Mouse (Mus musculus) cerebellum, adult 18-20 months (tissue): ENCODE data around the gene Cmtm5.
"Not testable (repeated sequence)": the region's sequence is repeated elsewhere in the genome, so short reads cannot be mapped to it uniquely, and the experiment has no call there.

Source experiments
- DNase-seq, 2 experiments: peaks; one replicate each; pipeline ENCODE4 v3.0.0; 2021

The Cmtm5 gene

DNA sequence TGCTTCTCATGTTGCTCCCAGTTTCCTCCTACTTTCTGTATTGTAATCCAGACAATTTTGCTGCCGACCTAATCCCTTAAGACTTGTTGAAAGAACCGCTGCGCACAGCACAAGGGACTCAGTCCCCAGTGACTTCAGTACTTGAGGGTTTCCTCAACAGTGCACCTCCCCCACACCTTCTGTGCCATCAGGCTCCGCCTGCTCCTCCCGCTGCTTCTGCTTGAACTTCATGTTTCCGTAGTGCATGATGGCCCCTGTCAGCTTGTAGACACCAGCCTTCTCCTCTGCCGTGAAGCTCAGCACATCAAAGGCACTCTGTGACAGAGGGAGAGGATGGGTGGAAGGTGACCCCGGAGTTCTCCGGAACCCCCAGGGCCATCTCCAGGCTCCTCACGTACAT, 24.7 kb downstream of the Cmtm5 start:
- no peak for DNase-seq

DNA sequence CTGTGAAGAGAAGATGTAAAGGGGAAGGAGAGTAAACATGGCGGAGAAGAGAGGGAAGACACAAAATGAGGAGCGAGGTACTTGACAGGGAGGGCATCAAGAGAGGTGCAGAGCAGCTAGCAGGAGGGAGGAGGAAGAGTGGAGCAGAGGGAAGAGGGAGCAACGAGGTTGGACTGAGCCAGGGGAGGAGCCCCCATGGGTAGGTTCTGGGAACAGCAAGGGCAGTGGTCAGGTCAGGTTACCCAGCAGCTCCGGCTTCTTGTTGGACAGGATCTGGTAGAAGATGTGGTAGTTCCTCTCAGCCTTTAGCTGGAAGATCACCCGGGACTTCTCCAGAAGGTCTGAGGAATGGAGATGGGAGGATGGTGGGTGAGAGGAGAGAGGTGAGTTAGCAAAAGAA, 25.4 kb downstream of the Cmtm5 start:
- no peak for DNase-seq

DNA sequence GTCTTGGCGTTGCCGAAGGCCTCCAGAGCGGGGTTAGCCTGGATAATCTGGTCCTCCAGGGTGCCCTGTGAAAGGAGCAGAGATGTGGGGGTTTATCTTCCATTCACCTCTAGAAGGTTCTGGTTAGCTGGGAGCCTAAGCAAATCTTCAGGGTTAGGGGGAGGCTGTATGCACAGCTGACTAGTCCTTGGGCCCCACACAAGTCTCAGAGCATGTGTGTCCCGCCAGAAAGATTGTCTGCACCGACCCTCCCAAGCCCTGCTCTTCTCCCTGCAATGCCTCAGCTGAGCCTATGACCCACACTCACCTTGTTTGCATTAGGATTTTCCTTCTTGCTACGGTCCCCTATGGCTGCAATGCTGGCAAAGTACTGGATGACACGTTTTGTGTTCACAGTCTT, 26.7 kb downstream of the Cmtm5 start:
- no peak for DNase-seq

DNA sequence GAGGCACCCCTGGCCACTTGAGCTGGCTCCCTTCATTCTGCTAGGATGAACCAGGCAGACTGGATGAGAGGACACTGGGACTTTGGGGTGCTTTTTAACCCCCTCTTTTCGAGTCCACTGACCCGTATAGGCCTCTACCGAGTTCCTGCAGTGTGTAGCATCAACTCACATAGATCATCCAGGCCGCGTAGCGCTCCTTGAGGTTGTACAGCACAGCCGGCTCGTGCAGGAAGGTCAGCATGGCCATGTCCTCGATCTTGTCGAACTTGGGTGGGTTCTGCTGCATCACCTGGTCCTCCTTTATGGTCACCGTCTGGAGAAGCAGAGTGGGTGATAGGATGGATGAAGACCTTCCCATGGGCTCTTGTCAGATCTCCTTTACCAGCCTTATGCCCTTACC, 27.7 kb downstream of the Cmtm5 start:
- DNase-seq = no peak

DNA sequence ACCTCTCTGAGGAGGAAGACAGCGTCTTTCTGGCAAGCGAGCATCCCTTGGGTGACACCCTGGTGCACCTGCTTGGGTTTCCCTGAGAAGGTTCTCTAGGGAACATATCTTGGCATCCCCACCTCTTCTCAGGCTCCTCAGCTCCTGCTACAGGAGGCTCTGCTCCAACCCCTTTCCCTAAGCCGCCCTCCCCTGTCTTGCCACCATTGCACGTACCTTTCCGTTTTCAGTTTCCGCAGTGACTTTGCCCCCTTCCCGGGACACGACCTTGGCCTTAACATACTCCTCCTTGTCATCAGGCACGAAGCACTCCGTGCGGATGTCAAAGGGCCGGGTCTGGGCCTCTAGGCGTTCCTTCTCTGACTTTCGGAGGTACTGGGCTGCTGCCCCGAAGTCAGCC, 29.0 kb downstream of the Cmtm5 start:
- DNase-seq = no peak

DNA sequence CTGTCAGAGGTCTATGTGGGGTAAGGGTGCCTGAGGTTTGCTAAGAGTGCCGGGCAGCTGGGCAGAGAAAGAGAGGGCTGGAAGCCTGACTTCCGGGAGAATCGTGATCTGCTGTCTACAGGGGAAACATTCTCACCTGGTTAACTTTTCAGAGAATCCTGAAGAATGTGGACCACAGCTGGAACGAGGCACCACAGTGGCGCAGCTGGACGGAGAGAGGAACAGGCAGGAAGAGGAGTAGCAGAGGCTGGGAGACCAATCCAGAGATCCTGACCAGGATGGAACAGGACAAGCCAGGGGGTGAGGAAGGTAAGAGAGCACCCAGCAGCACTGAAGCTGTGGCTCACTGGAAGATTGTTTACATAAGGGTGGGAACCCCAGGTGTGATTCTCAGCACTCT, 29.6 kb downstream of the Cmtm5 start:
- DNase-seq = no peak

DNA sequence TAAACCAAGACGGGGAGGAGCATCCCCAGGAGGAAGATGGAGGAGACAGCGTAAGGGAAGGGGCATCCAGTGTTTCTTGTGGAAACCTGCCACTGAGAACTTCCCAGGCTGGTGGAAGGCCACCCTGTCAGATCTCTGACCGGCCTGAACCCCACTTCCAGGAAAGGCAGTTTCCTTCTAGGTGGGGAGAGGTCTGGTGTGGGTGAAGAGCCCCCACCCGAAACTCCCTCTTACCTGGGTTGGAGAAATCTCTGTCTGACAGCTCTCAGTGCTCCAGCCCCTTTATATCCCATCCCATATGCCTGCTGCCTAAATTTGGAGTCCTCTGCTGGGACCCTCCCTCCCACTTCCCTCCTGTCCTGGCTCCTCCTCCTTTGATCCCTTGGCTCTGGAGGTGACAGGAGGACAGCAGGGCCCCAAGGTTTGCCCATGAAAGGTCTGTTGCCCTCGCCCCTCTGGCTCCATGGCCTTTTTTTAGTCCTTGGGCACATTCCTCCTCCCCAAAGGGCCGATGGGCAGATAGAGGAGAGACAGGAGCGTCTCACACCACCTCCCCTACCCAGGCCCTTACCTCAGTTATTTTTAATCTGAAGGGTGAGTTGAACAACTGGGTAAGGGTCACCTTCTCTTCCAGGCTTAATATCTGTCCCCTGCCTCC, 30.4 kb downstream of the Cmtm5 start, which contains the start of gene Myh6:
Gene Myh6, minus strand, starts transcription at position 608 of the 658 bp plus-strand sequence.
- no peak for DNase-seq

DNA sequence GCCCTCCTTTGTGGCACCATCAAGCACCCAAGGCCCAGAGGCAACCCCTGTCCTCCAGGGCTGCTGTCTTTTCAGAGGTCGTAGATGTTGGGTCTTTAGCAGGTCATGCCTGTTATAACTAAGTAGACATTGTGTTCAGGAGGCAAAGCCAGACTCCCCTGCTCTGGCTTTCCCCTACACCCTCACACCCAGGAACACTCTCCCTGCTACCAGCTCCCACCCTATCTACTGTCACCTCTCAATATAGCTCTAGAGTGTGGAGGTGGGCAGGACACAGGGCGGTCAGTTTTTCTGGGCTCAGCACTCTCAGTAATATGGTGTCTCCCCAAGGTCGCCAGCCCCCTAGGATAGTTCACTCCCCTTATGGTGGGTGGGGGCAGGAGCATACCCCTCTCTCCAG, 31.8 kb downstream of the Cmtm5 start:
- DNase-seq = no peak

DNA sequence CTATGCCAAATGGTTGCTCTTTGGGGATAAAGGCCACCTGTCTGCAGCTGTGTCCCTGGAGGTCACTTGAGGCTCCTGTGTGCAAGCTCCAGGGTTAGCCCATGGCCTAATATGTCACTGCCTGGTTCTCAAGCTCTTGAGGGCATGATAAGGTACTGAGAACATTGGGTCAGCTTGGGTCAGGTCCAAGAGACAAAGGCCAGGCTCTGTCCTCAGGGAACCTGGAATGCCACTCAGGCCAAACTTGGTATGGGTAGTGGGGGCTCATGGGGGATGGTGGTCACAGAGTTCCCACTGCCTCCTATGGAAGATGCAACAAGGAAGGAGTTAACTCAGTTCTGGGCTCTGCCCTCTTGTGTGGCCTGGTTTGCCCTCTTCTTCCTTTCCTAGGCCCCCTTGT, 32.3 kb downstream of the Cmtm5 start:
- no peak for DNase-seq

DNA sequence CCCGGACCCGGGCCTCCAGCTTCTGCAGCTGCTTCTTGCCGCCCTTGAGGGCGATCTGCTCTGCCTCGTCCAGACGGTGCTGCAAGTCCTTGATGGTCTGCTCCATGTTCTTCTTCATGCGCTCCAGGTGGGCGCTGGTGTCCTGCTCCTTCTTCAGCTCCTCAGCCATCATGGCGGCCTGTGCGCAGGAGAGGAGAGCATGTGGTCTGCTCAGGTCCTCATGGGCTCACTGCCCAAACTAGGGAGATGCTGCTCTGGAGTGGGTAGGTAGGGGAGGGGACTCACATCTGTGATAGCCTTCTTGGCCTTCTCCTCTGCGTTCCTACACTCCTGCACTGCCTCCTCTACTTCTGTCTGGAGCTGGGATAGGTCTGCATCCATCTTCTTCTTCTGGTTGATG, 36.7 kb downstream of the Cmtm5 start:
- not testable (repeated sequence) for DNase-seq

DNA sequence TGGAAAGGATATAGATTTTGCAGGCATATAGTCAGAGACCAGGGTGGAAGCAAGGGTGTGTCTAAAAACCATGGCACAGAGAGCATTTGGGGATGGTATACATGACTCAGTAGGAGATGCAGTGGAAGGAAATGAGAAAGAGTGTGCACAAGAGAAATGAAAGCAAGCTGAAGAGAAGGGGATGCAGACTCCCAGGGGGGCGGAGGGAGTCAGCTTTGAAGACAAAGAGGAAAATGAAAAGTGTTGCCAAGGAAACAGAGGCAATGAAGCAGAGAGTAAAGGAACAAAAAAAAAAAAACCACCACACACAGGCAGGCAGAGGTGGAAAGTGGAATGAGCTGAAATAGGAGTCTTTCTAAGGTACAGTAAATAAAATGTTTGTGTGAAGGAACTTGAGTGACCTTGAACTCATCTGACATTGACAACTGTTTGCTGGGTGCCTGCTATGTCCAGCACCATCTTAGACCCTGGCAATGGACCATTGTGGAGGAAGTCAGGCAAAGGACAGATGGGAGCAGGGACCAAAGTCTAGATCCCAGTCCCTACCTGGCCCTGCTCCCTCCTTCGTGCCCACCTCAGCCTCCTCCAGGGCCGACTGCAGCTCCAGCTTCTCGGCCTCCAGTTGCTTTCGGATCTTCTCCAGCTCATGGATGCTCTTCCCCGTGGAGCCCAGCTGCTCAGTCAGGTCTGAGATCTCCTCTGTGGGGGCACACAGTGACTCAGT, 38.2 kb downstream of the Cmtm5 start:
- no peak for DNase-seq

DNA sequence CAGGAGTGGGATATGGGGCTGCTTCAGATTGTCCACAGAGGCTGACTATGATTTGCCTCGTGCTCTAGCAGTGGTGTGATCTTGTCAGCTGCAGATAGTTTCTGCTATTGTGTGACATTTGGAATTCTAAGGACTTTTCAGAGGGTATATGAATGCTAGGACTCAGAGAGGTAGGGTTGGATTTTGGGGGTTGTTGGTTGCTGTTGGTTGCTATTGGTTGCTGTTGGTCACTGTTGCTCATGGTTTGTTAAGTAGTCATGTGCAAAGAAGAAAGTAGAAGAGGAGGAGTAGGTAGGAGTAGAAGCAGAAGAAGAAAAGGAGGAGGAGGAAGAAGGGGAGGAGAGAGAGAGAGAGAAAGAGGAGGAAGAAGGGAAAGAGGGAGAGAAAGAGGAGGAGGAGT, 40.6 kb downstream of the Cmtm5 start, which contains the start of gene Gm17428:
Gene Gm17428, plus strand, starts transcription at position 301 of the 400 bp plus-strand sequence.
- no peak for DNase-seq

DNA sequence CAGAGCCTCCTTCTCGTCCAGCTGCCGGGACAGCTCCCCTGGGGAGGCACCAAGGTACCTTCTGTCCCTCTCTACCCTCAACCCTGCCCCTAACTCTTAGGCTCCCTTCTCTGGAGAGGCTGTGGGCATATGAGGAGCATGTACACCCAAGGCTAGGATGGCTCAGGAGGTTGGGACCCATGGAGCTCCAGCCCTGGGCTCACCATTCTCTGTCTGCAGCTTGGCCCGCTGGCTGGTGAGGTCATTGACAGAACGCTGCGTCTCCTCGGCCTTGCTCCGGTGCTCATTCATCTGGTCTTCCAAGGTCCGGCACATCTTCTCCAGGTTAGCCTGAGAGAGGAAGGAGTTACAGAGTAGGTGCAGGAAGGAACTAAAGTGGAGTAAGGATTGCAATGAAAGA, 42.6 kb downstream of the Cmtm5 start:
- DNase-seq = no peak

DNA sequence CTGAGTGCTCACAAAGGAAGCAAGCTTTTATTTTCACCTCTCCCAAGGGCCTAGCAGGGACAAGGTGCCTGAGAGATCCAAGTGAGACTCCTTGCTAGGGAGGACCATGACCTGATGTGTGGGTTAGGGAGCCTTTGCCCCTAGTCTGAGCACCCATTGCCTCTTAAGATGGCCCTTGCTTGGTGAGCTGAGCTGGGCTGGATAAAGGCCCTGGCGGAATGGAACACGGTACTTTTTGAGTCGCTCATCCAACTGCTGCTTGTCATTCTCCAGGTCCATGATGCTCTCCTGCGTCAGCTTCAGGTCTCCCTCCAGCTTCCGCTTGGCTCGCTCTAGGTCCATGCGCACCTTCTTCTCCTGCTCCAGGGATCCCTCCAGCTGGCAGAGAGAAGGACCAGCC, 45.9 kb downstream of the Cmtm5 start:
- no peak for DNase-seq

DNA sequence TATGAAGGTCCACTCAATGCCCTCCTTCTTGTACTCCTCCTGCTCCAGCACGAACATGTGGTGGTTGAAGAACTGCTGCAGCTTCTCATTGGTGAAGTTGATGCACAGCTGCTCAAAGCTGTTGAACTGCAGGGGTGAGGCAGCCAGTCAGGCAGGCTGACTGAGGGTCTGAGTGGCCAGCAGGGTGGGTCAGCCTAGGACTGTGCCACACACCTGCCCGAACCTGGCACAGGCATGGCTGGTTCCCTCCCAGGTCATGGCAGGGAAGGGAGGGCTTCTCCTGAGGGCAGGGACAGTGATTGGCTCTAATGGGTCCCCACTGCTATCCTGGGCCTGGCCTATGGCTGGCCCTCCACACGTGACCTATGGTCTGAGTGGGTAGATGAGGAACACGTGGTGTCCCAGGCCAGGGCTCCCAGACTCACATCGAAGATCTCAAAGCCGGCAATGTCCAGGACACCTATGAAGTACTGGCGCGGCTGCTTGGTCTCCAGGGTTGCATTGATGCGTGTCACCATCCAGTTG, 52.4 kb downstream of the Cmtm5 start:
- not testable (repeated sequence) for DNase-seq
